Mouse (Mus musculus): ENCODE results near the gene Lsm12. TPM values are rescaled to one million over a fixed set of nuclear protein-coding genes. Genes with fewer than 3 reads are reported as not detected.

Gene Lsm12
- polyA plus RNA-seq, 2 experiments, result 15.4 to 51.4 TPM

GRCm38 (mm10) chr11:102146531-102146930 is 38.6 kb downstream of the Lsm12 start:
- WGBS (ENCODE audit: insufficient replicate concordance), result 10% methylated on average over 17 of the region's 17 CpGs
- ATAC-seq (ENCODE audit: insufficient read depth) (no peak), DNase-seq (ENCODE audit: low read depth in 3 of 3, low spot score in 3 of 3) (no peak)
- H3K4me2 ChIP-seq (ENCODE audit: low read depth), result peak overlapping the region; percentile 66
- H3K4me1 ChIP-seq (replicated peaks; ENCODE audit: control insufficient read depth in 2 of 2, insufficient read depth in 2 of 2, low read length in 1 of 2), result peaks cover 0 to 5% of the 10 kb centered on the region in 2 experiments; a peak in 3 of 4 replicates
- H3K36me3 ChIP-seq (replicated peaks; ENCODE audit: control insufficient read depth, insufficient read depth, low read depth), result no peaks in the 10 kb centered on the region; the same call in 1 of the 2 replicates
- no peak overlapping the region for H3K27ac ChIP-seq
- H3K27me3 ChIP-seq (ENCODE audit: control insufficient read depth, insufficient read depth, low read length), result peaks cover 39% of the 10 kb centered on the region
- peak overlapping the region; percentile 47 to 56 for H3K4me3 ChIP-seq (ENCODE audit: insufficient read depth in 1 of 2, low read depth in 2 of 2, low read length in 2 of 2)
- peak overlapping the region; percentile 58 for H3K9ac ChIP-seq (replicated peaks)
- no peaks in the 10 kb centered on the region for H3K9me3 ChIP-seq (ENCODE audit: control insufficient read depth, low read length)
- TF ChIP-seq CTCF (IDR thresholded peaks at IDR 0.05; ENCODE audit: low read depth), result no peak

- WGBS (ENCODE audit: insufficient replicate concordance), result under 1% methylated on average over 16 of the region's 16 CpGs
- Histone ChIP-seq H3K9me3 (ENCODE audit: control insufficient read depth, low read length) (no peaks in the 10 kb centered on the region), H3K27ac (no peak overlapping the region), H3K27me3 (ENCODE audit: control insufficient read depth, insufficient read depth, low read length) (peaks cover 39% of the 10 kb centered on the region), H3K4me2 (ENCODE audit: low read depth) (peak overlapping the region; percentile 66), H3K4me1 (replicated peaks; ENCODE audit: control insufficient read depth in 2 of 2, insufficient read depth in 2 of 2, low read length in 1 of 2) (peaks cover 0 to 5% of the 10 kb centered on the region in 2 experiments; a peak in 3 of 4 replicates), H3K9ac (replicated peaks) (peak overlapping the region; percentile 58), H3K4me3 (ENCODE audit: insufficient read depth in 1 of 2, low read depth in 2 of 2, low read length in 2 of 2) (peak overlapping the region; percentile 47 to 56), H3K36me3 (replicated peaks; ENCODE audit: control insufficient read depth, insufficient read depth, low read depth) (no peaks in the 10 kb centered on the region; the same call in 1 of the 2 replicates)
- peak in 2 of 3 experiments; percentile 38 to 44 for DNase-seq (ENCODE audit: low read depth in 3 of 3, low spot score in 3 of 3)
- no peak for TF ChIP-seq EP300 (IDR thresholded peaks at IDR 0.05; ENCODE audit: low read depth)
- no peak for TF ChIP-seq CTCF (IDR thresholded peaks at IDR 0.05; ENCODE audit: low read depth)
- peak; percentile 67 for ATAC-seq (ENCODE audit: insufficient read depth)
Measured at GRCm38 (mm10) chr11:102146005-102146404, 39.1 kb downstream of the Lsm12 start.

- Histone ChIP-seq H3K4me3 (ENCODE audit: insufficient read depth in 1 of 2, low read depth in 2 of 2, low read length in 2 of 2) (peak within 1 kb of the TSS; percentile 47 to 56), H3K9me3 (ENCODE audit: control insufficient read depth, low read length) (no peaks in the 10 kb centered on the region), H3K27ac (no peak within 1 kb of the TSS), H3K4me1 (replicated peaks; ENCODE audit: control insufficient read depth in 2 of 2, insufficient read depth in 2 of 2, low read length in 1 of 2) (peaks cover 0 to 5% of the 10 kb centered on the region in 2 experiments; a peak in 3 of 4 replicates), H3K36me3 (replicated peaks; ENCODE audit: control insufficient read depth, insufficient read depth, low read depth) (no peaks in the 10 kb centered on the region; the same call in 1 of the 2 replicates), H3K9ac (replicated peaks) (peak within 1 kb of the TSS; percentile 58), H3K27me3 (ENCODE audit: control insufficient read depth, insufficient read depth, low read length) (peaks cover 39% of the 10 kb centered on the region), H3K4me2 (ENCODE audit: low read depth) (peak within 1 kb of the TSS; percentile 66)
- DNase-seq (ENCODE audit: low read depth in 3 of 3, low spot score in 3 of 3), result peak in 1 of 3 experiments; percentile 47
- no peak for TF ChIP-seq CTCF (IDR thresholded peaks at IDR 0.05; ENCODE audit: low read depth)
- TF ChIP-seq EP300 (IDR thresholded peaks at IDR 0.05; ENCODE audit: low read depth), result no peak
- WGBS (ENCODE audit: insufficient replicate concordance), result 3% methylated on average over 45 of the region's 50 CpGs
- ATAC-seq (ENCODE audit: insufficient read depth), result peak; percentile 8
Measured at GRCm38 (mm10) chr11:102145471-102146001, 39.6 kb downstream of the Lsm12 start, which contains the start of gene Nags. TSS of gene Nags (plus strand) at chr11:102145513.

DNA sequence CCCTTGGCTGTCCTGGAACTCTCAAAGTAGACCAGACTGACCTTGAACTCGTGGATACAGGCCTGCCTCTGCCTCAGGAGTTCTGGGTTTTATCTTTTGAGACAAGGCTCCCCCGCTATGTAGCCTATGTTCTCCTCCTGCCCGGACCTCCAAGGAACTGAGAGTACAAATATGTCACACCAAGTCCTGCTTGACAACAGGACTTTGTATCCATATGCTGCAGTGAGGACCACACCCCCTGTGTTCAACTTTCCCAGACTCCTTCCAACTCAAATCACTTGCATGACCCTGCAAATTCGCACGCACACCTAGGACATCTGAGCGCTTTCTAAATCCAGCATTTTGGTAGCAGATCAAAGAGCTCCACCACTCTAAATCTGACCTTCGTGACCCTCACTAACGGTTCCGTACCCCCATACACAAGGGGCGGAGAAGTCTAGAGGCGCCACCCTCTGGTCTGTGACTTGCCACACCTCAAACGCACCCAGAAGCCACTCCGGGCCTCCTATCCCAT is 40.1 kb downstream of the Lsm12 start:
- Histone ChIP-seq H3K27me3 (ENCODE audit: control insufficient read depth, insufficient read depth, low read length) (peaks cover 39% of the 10 kb centered on the region), H3K4me2 (ENCODE audit: low read depth) (peak overlapping the region; percentile 66), H3K9ac (replicated peaks) (no peak overlapping the region), H3K9me3 (ENCODE audit: control insufficient read depth, low read length) (no peaks in the 10 kb centered on the region), H3K4me1 (replicated peaks; ENCODE audit: control insufficient read depth in 2 of 2, insufficient read depth in 2 of 2, low read length in 1 of 2) (peaks cover 0 to 5% of the 10 kb centered on the region in 2 experiments; a peak in 3 of 4 replicates), H3K4me3 (ENCODE audit: insufficient read depth in 1 of 2, low read depth in 2 of 2, low read length in 2 of 2) (peak overlapping the region in 1 of 2 experiments; percentile 56; a peak in 3 of 4 replicates), H3K27ac (no peak overlapping the region), H3K36me3 (replicated peaks; ENCODE audit: control insufficient read depth, insufficient read depth, low read depth) (no peaks in the 10 kb centered on the region; the same call in 1 of the 2 replicates)
- TF ChIP-seq CTCF (IDR thresholded peaks at IDR 0.05; ENCODE audit: low read depth) (peak; percentile 37), EP300 (IDR thresholded peaks at IDR 0.05; ENCODE audit: low read depth) (no peak)
- DNase-seq (ENCODE audit: low read depth in 3 of 3, low spot score in 3 of 3), result peak in 1 of 3 experiments; percentile 41
- peak; percentile 63; the same call in 1 of the 2 replicates for ATAC-seq (ENCODE audit: insufficient read depth)
- WGBS (ENCODE audit: insufficient replicate concordance), result 19% methylated on average over 13 of the region's 13 CpGs

GRCm38 (mm10) chr11:102142355-102142754 is 42.7 kb downstream of the Lsm12 start:
- 50% methylated on average over 7 of the region's 7 CpGs for WGBS (ENCODE audit: insufficient replicate concordance)
- DNase-seq (ENCODE audit: low read depth in 3 of 3, low spot score in 3 of 3), result no peak
- Histone ChIP-seq H3K9ac (replicated peaks) (no peak overlapping the region), H3K9me3 (ENCODE audit: control insufficient read depth, low read length) (no peaks in the 10 kb centered on the region), H3K4me1 (replicated peaks; ENCODE audit: control insufficient read depth in 2 of 2, insufficient read depth in 2 of 2, low read length in 1 of 2) (peaks cover 0 to 5% of the 10 kb centered on the region in 2 experiments; a peak in 3 of 4 replicates), H3K36me3 (replicated peaks; ENCODE audit: control insufficient read depth, insufficient read depth, low read depth) (no peaks in the 10 kb centered on the region), H3K27ac (no peak overlapping the region), H3K27me3 (ENCODE audit: control insufficient read depth, insufficient read depth, low read length) (peaks cover 30% of the 10 kb centered on the region), H3K4me2 (ENCODE audit: low read depth) (0 out of 2 replicates have a peak overlapping the region, but pooled peaks have one; percentile 2), H3K4me3 (ENCODE audit: insufficient read depth in 1 of 2, low read depth in 2 of 2, low read length in 2 of 2) (no peak overlapping the region)
- ATAC-seq (ENCODE audit: insufficient read depth), result peak; percentile 50; the same call in 1 of the 2 replicates
- TF ChIP-seq EP300 (IDR thresholded peaks at IDR 0.05; ENCODE audit: low read depth), result no peak
- no peak for TF ChIP-seq CTCF (IDR thresholded peaks at IDR 0.05; ENCODE audit: low read depth)

Data from liver, embryonic 14.5 days (tissue).